Mouse (Mus musculus) lung, postnatal 0 days (tissue): Measurements from ENCODE around the gene Schip1.

ENCODE experiments used
- CTCF ChIP-seq: IDR thresholded peaks from 2 replicates; pipeline ENCODE4 v1.5.1; 2016; ENCODE audit warnings: antibody characterized with exemption, mild to moderate bottlenecking
- EP300 ChIP-seq: IDR thresholded peaks from 2 replicates; pipeline ENCODE4 v1.6.1; 2016; ENCODE audit warnings: antibody characterized with exemption, mild to moderate bottlenecking, control low read depth

DNA sequence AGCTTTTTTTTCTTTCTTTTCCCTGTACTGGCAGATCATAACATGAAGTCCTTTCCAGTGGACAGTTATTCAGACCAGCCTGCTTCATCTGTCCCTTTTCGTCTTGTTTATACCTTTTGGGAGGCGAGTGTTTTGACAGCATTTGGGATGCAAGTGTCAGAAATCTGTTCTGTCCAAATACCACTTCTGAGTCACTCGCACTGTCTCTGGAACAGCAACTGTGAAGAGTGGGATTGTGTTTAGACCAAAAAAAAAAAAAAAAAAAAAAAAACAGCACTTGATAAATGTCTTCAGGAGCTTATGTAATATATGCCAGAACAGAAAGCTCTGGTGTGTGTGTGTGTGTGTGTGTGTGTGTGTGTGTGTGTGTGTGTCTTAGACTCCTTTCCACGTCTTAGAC is 505.7 kb downstream of the Schip1 start:
- no peak for TF ChIP-seq CTCF
- peak; percentile 58 for TF ChIP-seq EP300
